Mouse (Mus musculus) left cerebral cortex, postnatal 10 days (tissue): Measurements from ENCODE around the gene Spata31d1b. TPM values are rescaled to one million over a fixed set of nuclear protein-coding genes. Genes with fewer than 3 reads are reported as not detected.

ENCODE experiments used
- DNase-seq, 2 experiments: peaks; one replicate each; pipeline ENCODE4 v3.0.0; 2021 to 2022; ENCODE audit warnings: low spot score in 2 of 2, mixed read lengths in 1 of 2; ENCODE audit errors: extremely low spot score in 1 of 2
- intact Hi-C: fragments of 180-260 bp; cut with DNase I; formaldehyde crosslinking; loops from one replicate; pipeline ENCODE4 v1.15.1; 2025
- total RNA-seq, 2 experiments: library from RNA; stranded (reverse); gene quantifications; 2 replicates each; pipeline ENCODE4 v1.2.3; 2021

Spata31d1b gene
- total RNA-seq, 2 experiments from 2014 or later = not detected

- no peak for DNase-seq
- intact Hi-C loops = no loop called here
Observed at GRCm38 (mm10) chr13:59735190-59735589, 23.1 kb downstream of the Spata31d1b start.

GRCm38 (mm10) chr13:59738455-59738854 lies 26.4 kb downstream of the Spata31d1b start:
- intact Hi-C loops = no loop called here
- no peak for DNase-seq

GRCm38 (mm10) chr13:59739397-59739796 lies 27.3 kb downstream of the Spata31d1b start:
- intact Hi-C loops = no loop called here

GRCm38 (mm10) chr13:59741096-59741495 lies 29.0 kb downstream of the Spata31d1b start:
- intact Hi-C loops = no loop called here
- DNase-seq = no peak

More at GRCm38 (mm10) chr13:59739397-59739796, 27.3 kb downstream of the Spata31d1b start:
- no peak for DNase-seq

GRCm38 (mm10) chr13:59741697-59742096 lies 29.6 kb downstream of the Spata31d1b start:
- DNase-seq = peak in 1 of 2 experiments; percentile 53
- intact Hi-C loops = no loop called here

GRCm38 (mm10) chr13:59745462-59745861 lies 33.4 kb downstream of the Spata31d1b start:
- DNase-seq = no peak
- intact Hi-C loops = no loop called here

GRCm38 (mm10) chr13:59746164-59746563 lies 34.1 kb downstream of the Spata31d1b start:
- DNase-seq = no peak
- intact Hi-C loops = no loop called here

- DNase-seq = no peak
Observed at GRCm38 (mm10) chr13:59746711-59747110, 34.6 kb downstream of the Spata31d1b start, which contains the start of gene 1700014D04Rik. TSS of gene 1700014D04Rik (minus strand) at chr13:59746752.

GRCm38 (mm10) chr13:59750310-59750709 lies 38.2 kb downstream of the Spata31d1b start:
- no peak for DNase-seq
- intact Hi-C loops = no loop called here

More at GRCm38 (mm10) chr13:59746711-59747110, 34.6 kb downstream of the Spata31d1b start, which contains the start of gene 1700014D04Rik:
- intact Hi-C loops = no loop called here

GRCm38 (mm10) chr13:59756906-59757305 lies 44.8 kb downstream of the Spata31d1b start:
- intact Hi-C loops = no loop called here
- DNase-seq = no peak

GRCm38 (mm10) chr13:59762791-59763190 lies 50.7 kb downstream of the Spata31d1b start:
- DNase-seq = no peak
- intact Hi-C loops = no loop called here

GRCm38 (mm10) chr13:59766786-59767515 lies 54.9 kb downstream of the Spata31d1b start:
- intact Hi-C loops = no loop called here
- no peak for DNase-seq

GRCm38 (mm10) chr13:59768531-59768930 lies 56.4 kb downstream of the Spata31d1b start:
- intact Hi-C loops = no loop called here
- no peak for DNase-seq

Other genes with a start within 250 kb of the Spata31d1b start
- 100 to 1,000 TPM; 390 to 408 TPM for gene Agtpbp1, start 127.1 kb upstream of the Spata31d1b start, total RNA-seq
- gene Naa35, start 127.0 kb upstream of the Spata31d1b start, total RNA-seq = 100 to 1,000 TPM in 1 of 2 experiments, 10 to 100 TPM in 1; 99.0 to 107 TPM
- gene Golm1, start 36.5 kb upstream of the Spata31d1b start, total RNA-seq = 10 to 100 TPM; 15.5 to 15.9 TPM
- gene 4921517D22Rik, start 18.2 kb upstream of the Spata31d1b start, total RNA-seq = not detected
- gene Spata31d1a, start 2.0 kb upstream of the Spata31d1b start, total RNA-seq = under 1 TPM; 0.19 to 0.20 TPM
- gene Spata31d1d, start 19.5 kb downstream of the Spata31d1b start, total RNA-seq = not detected
- under 1 TPM; 0.43 to 0.81 TPM for gene 1700014D04Rik, start 34.5 kb downstream of the Spata31d1b start, total RNA-seq
- 100 to 1,000 TPM; 101 to 107 TPM for gene Isca1, start 57.5 kb downstream of the Spata31d1b start, total RNA-seq
- not detected for gene Gm49354, start 70.0 kb downstream of the Spata31d1b start, total RNA-seq
- gene Tut7, start 110.9 kb downstream of the Spata31d1b start, total RNA-seq = 10 to 100 TPM; 67.4 to 67.6 TPM